In genomic region chr1:137147891-137148290, GRCm38 (mm10) we compare ENCODE assay signal across 22 mouse cellular contexts.
A peak's percentile ranks its signal among the peaks of the same experiment; 100 is the strongest.
DNase-seq lines count a peak whose midpoint lies in the region; ATAC-seq and TF ChIP-seq lines count a peak whose summit lies in the region.
"Had no signal": no experiment of that assay in that cellular context is flagged by ENCODE, and none has a peak within 500 bp of the region (broad histone marks: within the 10 kb centered on the region; RNA-seq: fewer than 3 reads in every experiment).

No protein-coding gene starts in this region.

- 54% methylated on average over 3 of the region's 3 CpGs for WGBS in kidney, embryonic 14.5 days
- WGBS in kidney, embryonic 15.5 days: 42% methylated on average over 3 of the region's 3 CpGs
- WGBS in lung, embryonic 14.5 days: 33% methylated on average over 3 of the region's 3 CpGs
- 32% methylated on average over 3 of the region's 3 CpGs for WGBS in lung, adult 2 months
- WGBS in intestine, embryonic 15.5 days: 27% methylated on average over 3 of the region's 3 CpGs

- peak; percentile 39; the same call in 1 of the 2 replicates for ATAC-seq in kidney, embryonic 14.5 days (ENCODE audit: low FRiP score, low TSS enrichment)
- no peak; the same call in 1 of the 2 replicates for ATAC-seq in kidney, embryonic 15.5 days (replicated peaks; ENCODE audit: low FRiP score)
- ATAC-seq in lung, embryonic 14.5 days (ENCODE audit: insufficient read depth): no peak
- ATAC-seq in intestine, embryonic 15.5 days: peak; percentile 62
- ATAC-seq in cerebellum, adult (ENCODE audit: insufficient number of reproducible peaks, low FRiP score, low TSS enrichment): no peak
- ATAC-seq: midbrain, embryonic 15.5 days had no signal

- H3K4me3 ChIP-seq in kidney, embryonic 14.5 days (ENCODE audit: low read length): no peak overlapping the region
- H3K4me3 ChIP-seq in kidney, embryonic 15.5 days (replicated peaks): no peak overlapping the region
- no peak overlapping the region for H3K4me3 ChIP-seq in lung, embryonic 14.5 days (ENCODE audit: low read depth, low read length)
- H3K4me3 ChIP-seq in lung, adult 2 months (replicated peaks; ENCODE audit: extremely low read depth, low read depth, low read length): no peak overlapping the region
- H3K4me3 ChIP-seq in intestine, embryonic 15.5 days (replicated peaks): no peak overlapping the region
- H3K4me3 ChIP-seq: hindbrain, embryonic 15.5 days; limb, embryonic 12.5 days; liver, embryonic 15.5 days; midbrain, embryonic 15.5 days; myocyte had no signal

- H3K9ac ChIP-seq in kidney, embryonic 14.5 days (ENCODE audit: low read depth, low read length): no peak overlapping the region
- no peak overlapping the region for H3K9ac ChIP-seq in kidney, embryonic 15.5 days
- no peak overlapping the region for H3K9ac ChIP-seq in lung, embryonic 14.5 days
- no peak overlapping the region for H3K9ac ChIP-seq in intestine, embryonic 15.5 days
- H3K9ac ChIP-seq: hindbrain, embryonic 15.5 days; limb, embryonic 12.5 days; liver, embryonic 15.5 days; midbrain, embryonic 15.5 days had no signal

- H3K36me3 ChIP-seq in kidney, embryonic 14.5 days (ENCODE audit: control insufficient read depth, insufficient read depth, low read length): no peaks in the 10 kb centered on the region
- no peaks in the 10 kb centered on the region for H3K36me3 ChIP-seq in kidney, embryonic 15.5 days
- H3K36me3 ChIP-seq in lung, embryonic 14.5 days (ENCODE audit: insufficient read depth): no peaks in the 10 kb centered on the region
- no peaks in the 10 kb centered on the region for H3K36me3 ChIP-seq in intestine, embryonic 15.5 days
- H3K36me3 ChIP-seq: hindbrain, embryonic 15.5 days; limb, embryonic 12.5 days; liver, embryonic 15.5 days; midbrain, embryonic 15.5 days had no signal

- no peak overlapping the region for H3K4me2 ChIP-seq in kidney, embryonic 14.5 days (replicated peaks; ENCODE audit: low read depth, low read length)
- H3K4me2 ChIP-seq in kidney, embryonic 15.5 days: no peak overlapping the region
- no peak overlapping the region for H3K4me2 ChIP-seq in lung, embryonic 14.5 days
- H3K4me2 ChIP-seq in intestine, embryonic 15.5 days (replicated peaks): no peak overlapping the region
- H3K4me2 ChIP-seq: heart, embryonic 11.5 days; hindbrain, embryonic 15.5 days; limb, embryonic 12.5 days; liver, embryonic 15.5 days; midbrain, embryonic 15.5 days had no signal

- peak; percentile 26; the same call in 1 of the 2 replicates for TF ChIP-seq CTCF in lung, embryonic 14.5 days (IDR thresholded peaks at IDR 0.05; ENCODE audit: low read depth)
- TF ChIP-seq CTCF in lung, adult 2 months (IDR thresholded peaks at IDR 0.05; ENCODE audit: insufficient read depth, low read length): no peak

- no peak overlapping the region for H3K27ac ChIP-seq in kidney, embryonic 14.5 days (ENCODE audit: low read depth, low read length)
- no peak overlapping the region for H3K27ac ChIP-seq in kidney, embryonic 15.5 days
- no peak overlapping the region for H3K27ac ChIP-seq in lung, embryonic 14.5 days (ENCODE audit: low read depth)
- H3K27ac ChIP-seq in intestine, embryonic 15.5 days: no peak overlapping the region
- H3K27ac ChIP-seq: hindbrain, embryonic 15.5 days; limb, embryonic 12.5 days; liver, embryonic 15.5 days; midbrain, embryonic 15.5 days had no signal

- H3K9me3 ChIP-seq in kidney, embryonic 14.5 days (ENCODE audit: control insufficient read depth, low read length): no peaks in the 10 kb centered on the region
- no peaks in the 10 kb centered on the region for H3K9me3 ChIP-seq in kidney, embryonic 15.5 days (replicated peaks)
- H3K9me3 ChIP-seq in lung, embryonic 14.5 days (ENCODE audit: low read depth, low read length): no peaks in the 10 kb centered on the region
- H3K9me3 ChIP-seq in intestine, embryonic 15.5 days: no peaks in the 10 kb centered on the region
- H3K9me3 ChIP-seq: hindbrain, embryonic 15.5 days; limb, embryonic 12.5 days; liver, embryonic 15.5 days; midbrain, embryonic 15.5 days had no signal

- DNase-seq in lung, embryonic 14.5 days: peak; percentile 74
- no peak for DNase-seq in lung, adult 2 months
- DNase-seq in left cerebral cortex, adult 18-20 months (ENCODE audit: low spot score in 2 of 2): no peak
- DNase-seq: adrenal gland, postnatal 14 days; B cell, adult 2 months; cerebellum, adult 11 months; embryo, embryonic 11 days; kidney, adult 8-10 months; lung, postnatal 10 days; right cerebral cortex, postnatal 14 days; spleen, adult 18-20 months; thymus, postnatal 4 days had no signal

- TF ChIP-seq POLR2A in lung, adult 2 months (IDR thresholded peaks at IDR 0.05; ENCODE audit: borderline replicate concordance, extremely low read depth, low read depth, low read length): no peak

- 0 out of 2 replicates have a peak, but pooled peaks cover 6% of the 10 kb centered on the region for H3K4me1 ChIP-seq in kidney, embryonic 14.5 days (ENCODE audit: control insufficient read depth, insufficient read depth, low read length)
- peaks cover 3% of the 10 kb centered on the region; the same call in 1 of the 2 replicates for H3K4me1 ChIP-seq in kidney, embryonic 15.5 days
- no peaks in the 10 kb centered on the region for H3K4me1 ChIP-seq in lung, embryonic 14.5 days (ENCODE audit: insufficient read depth)
- no peaks in the 10 kb centered on the region for H3K4me1 ChIP-seq in lung, adult 2 months (ENCODE audit: control insufficient read depth, insufficient read depth, low read length)
- H3K4me1 ChIP-seq in intestine, embryonic 15.5 days (replicated peaks): 0 out of 2 replicates have a peak, but pooled peaks cover 6% of the 10 kb centered on the region
- H3K4me1 ChIP-seq: hindbrain, embryonic 15.5 days; liver, embryonic 15.5 days; midbrain, embryonic 15.5 days had no signal

- H3K27me3 ChIP-seq in kidney, embryonic 14.5 days (ENCODE audit: control insufficient read depth, insufficient read depth, low read length): no peaks in the 10 kb centered on the region
- H3K27me3 ChIP-seq in kidney, embryonic 15.5 days: no peaks in the 10 kb centered on the region
- no peaks in the 10 kb centered on the region for H3K27me3 ChIP-seq in lung, embryonic 14.5 days (ENCODE audit: insufficient read depth, low read length)
- no peaks in the 10 kb centered on the region for H3K27me3 ChIP-seq in intestine, embryonic 15.5 days (replicated peaks)
- H3K27me3 ChIP-seq: hindbrain, embryonic 15.5 days; liver, embryonic 15.5 days; midbrain, embryonic 15.5 days had no signal

Comparison
In these comparisons a context has a peak if more than half of its experiments do, and no peak if none do; other contexts are left out.
1. ATAC-seq: peak in kidney, embryonic 14.5 days (single experiment) and intestine, embryonic 15.5 days (single experiment); none in kidney, embryonic 15.5 days (single experiment), lung, embryonic 14.5 days (single experiment) and cerebellum, adult (single experiment).